Mouse (Mus musculus): ENCODE results near the gene Hip1.

DNA sequence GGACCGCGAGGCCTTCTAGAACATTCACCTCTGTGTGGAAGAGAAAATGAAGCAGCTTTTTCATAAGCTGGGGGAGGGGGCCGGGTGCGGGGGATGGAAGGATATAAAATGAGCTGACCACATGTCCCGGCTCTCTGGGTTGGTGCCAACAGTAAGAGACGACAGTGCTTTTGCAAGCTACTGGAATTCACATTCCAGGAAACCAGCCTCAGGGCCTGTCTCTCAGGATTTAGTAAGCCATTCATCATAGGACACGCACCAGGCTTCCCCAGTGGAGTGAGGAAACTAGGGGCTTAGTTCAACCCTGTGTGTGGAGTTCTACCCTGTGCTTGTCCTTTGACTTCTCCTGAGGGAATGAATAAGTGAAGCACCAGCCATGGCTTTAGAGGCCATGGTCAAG is 102.5 kb downstream of the Hip1 start:
- TF ChIP-seq CTCF (IDR thresholded peaks at IDR 0.05; ENCODE audit: low read depth, low read length) (no peak), POLR2A (IDR thresholded peaks at IDR 0.05; ENCODE audit: borderline replicate concordance, low read depth, low read length) (no peak)
